Mouse (Mus musculus): ENCODE measurements at regions not wholly inside any gene's neighbourhood (a gene's known extent, or its start where the extent isn't known, plus 50 kb on each side); places are given as distances from the start of the nearest gene placed in this dataset.

- Histone ChIP-seq H3K9ac (replicated peaks; ENCODE audit: low read length) (no peak overlapping the region), H3K4me3 (ENCODE audit: low read depth, low read length) (no peak overlapping the region), H3K4me1 (ENCODE audit: control insufficient read depth, insufficient read depth, low read length) (0 out of 2 replicates have a peak, but pooled peaks cover 2% of the 10 kb centered on the region), H3K4me2 (ENCODE audit: low read depth, low read length) (no peak overlapping the region), H3K36me3 (replicated peaks; ENCODE audit: control insufficient read depth, insufficient read depth, low read depth, low read length) (no peaks in the 10 kb centered on the region), H3K27me3 (ENCODE audit: control insufficient read depth, insufficient read depth, low read length) (no peaks in the 10 kb centered on the region), H3K27ac (replicated peaks; ENCODE audit: low read depth, low read length) (no peak overlapping the region), H3K9me3 (replicated peaks; ENCODE audit: control insufficient read depth, low read length) (no peaks in the 10 kb centered on the region)
- DNase-seq (ENCODE audit: low spot score) (peak; percentile 44), ATAC-seq (replicated peaks; ENCODE audit: insufficient number of reproducible peaks, low FRiP score, low TSS enrichment, low read depth) (no peak)
- 59% methylated on average over 11 of the region's 11 CpGs for WGBS
Observed at GRCm38 (mm10) chr8:26501814-26502572, 382.7 kb downstream of the Gm45692 start.

GRCm38 (mm10) chr8:26502772-26503171 lies 383.4 kb downstream of the Gm45692 start:
- DNase-seq (ENCODE audit: low spot score) (no peak), ATAC-seq (replicated peaks; ENCODE audit: insufficient number of reproducible peaks, low FRiP score, low TSS enrichment, low read depth) (no peak)
- Histone ChIP-seq H3K36me3 (replicated peaks; ENCODE audit: control insufficient read depth, insufficient read depth, low read depth, low read length) (no peaks in the 10 kb centered on the region), H3K9ac (replicated peaks; ENCODE audit: low read length) (no peak overlapping the region), H3K4me2 (ENCODE audit: low read depth, low read length) (no peak overlapping the region), H3K27me3 (ENCODE audit: control insufficient read depth, insufficient read depth, low read length) (no peaks in the 10 kb centered on the region), H3K9me3 (replicated peaks; ENCODE audit: control insufficient read depth, low read length) (no peaks in the 10 kb centered on the region), H3K4me1 (ENCODE audit: control insufficient read depth, insufficient read depth, low read length) (0 out of 2 replicates have a peak, but pooled peaks cover 2% of the 10 kb centered on the region), H3K27ac (replicated peaks; ENCODE audit: low read depth, low read length) (no peak overlapping the region), H3K4me3 (ENCODE audit: low read depth, low read length) (no peak overlapping the region)
- WGBS, result 48% methylated on average over 4 of the region's 4 CpGs

DNA sequence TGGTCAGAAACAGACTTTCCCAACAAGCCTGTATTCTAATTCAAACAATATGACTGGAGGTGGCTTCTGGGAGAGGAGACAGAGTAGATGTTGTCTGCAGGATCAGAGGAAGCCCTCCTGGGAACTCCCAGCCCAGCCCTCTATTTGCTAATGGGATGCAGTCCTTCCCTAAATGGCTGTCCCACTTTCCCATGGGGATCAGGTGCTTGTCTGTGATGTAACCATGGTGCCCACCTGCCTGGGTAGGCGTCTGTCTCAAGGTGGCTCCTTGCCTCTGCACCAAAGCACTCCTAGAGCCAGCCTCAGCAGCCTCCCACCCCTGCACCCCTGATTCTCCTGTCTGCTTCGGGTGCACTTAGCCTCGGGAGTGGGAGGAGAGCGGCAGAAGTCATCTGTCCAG lies 384.6 kb downstream of the Gm45692 start:
- Histone ChIP-seq H3K9me3 (replicated peaks; ENCODE audit: control insufficient read depth, low read length) (no peaks in the 10 kb centered on the region), H3K27me3 (ENCODE audit: control insufficient read depth, insufficient read depth, low read length) (no peaks in the 10 kb centered on the region), H3K4me1 (ENCODE audit: control insufficient read depth, insufficient read depth, low read length) (0 out of 2 replicates have a peak, but pooled peaks cover 2% of the 10 kb centered on the region), H3K27ac (replicated peaks; ENCODE audit: low read depth, low read length) (no peak overlapping the region), H3K36me3 (replicated peaks; ENCODE audit: control insufficient read depth, insufficient read depth, low read depth, low read length) (no peaks in the 10 kb centered on the region), H3K4me3 (ENCODE audit: low read depth, low read length) (no peak overlapping the region), H3K9ac (replicated peaks; ENCODE audit: low read length) (no peak overlapping the region), H3K4me2 (ENCODE audit: low read depth, low read length) (no peak overlapping the region)
- 62% methylated on average over 4 of the region's 4 CpGs for WGBS
- no peak for ATAC-seq (replicated peaks; ENCODE audit: insufficient number of reproducible peaks, low FRiP score, low TSS enrichment, low read depth)
- DNase-seq (ENCODE audit: low spot score), result no peak

DNA sequence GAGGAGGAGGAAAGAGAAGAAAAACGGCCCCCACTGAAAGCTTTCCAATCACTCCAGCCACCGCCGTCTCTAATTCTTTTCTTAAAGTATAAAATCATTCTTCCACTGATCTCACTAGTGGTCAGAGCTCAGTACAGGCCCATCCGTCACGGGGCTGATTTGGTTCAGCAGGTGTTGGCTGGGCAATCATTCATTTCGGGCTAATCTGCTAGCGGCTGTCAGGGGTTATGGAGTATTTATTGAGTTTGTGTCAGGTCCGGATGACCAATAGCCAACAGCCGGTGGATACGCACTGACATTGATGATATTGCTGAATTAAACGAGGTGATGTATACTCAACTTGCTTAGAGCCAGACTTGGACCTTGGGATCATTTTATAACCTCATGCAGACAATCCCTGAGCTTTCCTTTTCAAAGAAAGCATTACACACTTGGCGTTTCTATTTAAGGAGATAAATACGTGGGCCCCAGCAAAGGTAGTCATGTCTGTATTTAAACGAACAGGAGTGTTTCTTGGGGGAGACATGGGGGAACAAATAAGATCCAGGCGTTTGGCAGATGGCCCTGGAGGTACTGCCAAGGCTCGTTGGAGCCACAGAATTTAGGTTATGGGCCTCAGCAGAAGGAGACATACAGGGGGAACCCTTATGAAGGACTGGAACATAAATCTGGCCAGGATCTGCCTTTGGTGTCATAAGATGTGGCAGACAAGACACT lies 385.1 kb downstream of the Gm45692 start:
- Histone ChIP-seq H3K4me3 (ENCODE audit: low read depth, low read length) (no peak overlapping the region), H3K27ac (replicated peaks; ENCODE audit: low read depth, low read length) (no peak overlapping the region), H3K9ac (replicated peaks; ENCODE audit: low read length) (no peak overlapping the region), H3K4me2 (ENCODE audit: low read depth, low read length) (no peak overlapping the region), H3K27me3 (ENCODE audit: control insufficient read depth, insufficient read depth, low read length) (no peaks in the 10 kb centered on the region), H3K4me1 (ENCODE audit: control insufficient read depth, insufficient read depth, low read length) (0 out of 2 replicates have a peak, but pooled peaks cover 2% of the 10 kb centered on the region), H3K36me3 (replicated peaks; ENCODE audit: control insufficient read depth, insufficient read depth, low read depth, low read length) (no peaks in the 10 kb centered on the region), H3K9me3 (replicated peaks; ENCODE audit: control insufficient read depth, low read length) (no peaks in the 10 kb centered on the region)
- WGBS, result 77% methylated on average over 16 of the region's 16 CpGs
- ATAC-seq (replicated peaks; ENCODE audit: insufficient number of reproducible peaks, low FRiP score, low TSS enrichment, low read depth) (no peak), DNase-seq (ENCODE audit: low spot score) (no peak)

- no peaks in the 10 kb centered on the region for H3K36me3 ChIP-seq (replicated peaks; ENCODE audit: control insufficient read depth, insufficient read depth, low read depth, low read length)
- ATAC-seq (replicated peaks; ENCODE audit: insufficient number of reproducible peaks, low FRiP score, low TSS enrichment, low read depth) (no peak), DNase-seq (ENCODE audit: low spot score) (no peak)
- H3K9me3 ChIP-seq (replicated peaks; ENCODE audit: control insufficient read depth, low read length), result no peaks in the 10 kb centered on the region
- no peak overlapping the region for H3K4me2 ChIP-seq (ENCODE audit: low read depth, low read length)
- no peak overlapping the region for H3K4me3 ChIP-seq (ENCODE audit: low read depth, low read length)
- no peak overlapping the region for H3K27ac ChIP-seq (replicated peaks; ENCODE audit: low read depth, low read length)
- no peaks in the 10 kb centered on the region for H3K27me3 ChIP-seq (ENCODE audit: control insufficient read depth, insufficient read depth, low read length)
- H3K9ac ChIP-seq (replicated peaks; ENCODE audit: low read length), result no peak overlapping the region
- WGBS, result 73% methylated on average over 12 of the region's 12 CpGs
- H3K4me1 ChIP-seq (ENCODE audit: control insufficient read depth, insufficient read depth, low read length), result 0 out of 2 replicates have a peak, but pooled peaks cover 2% of the 10 kb centered on the region
Observed at GRCm38 (mm10) chr8:26507611-26508070, 388.3 kb downstream of the Gm45692 start.

DNA sequence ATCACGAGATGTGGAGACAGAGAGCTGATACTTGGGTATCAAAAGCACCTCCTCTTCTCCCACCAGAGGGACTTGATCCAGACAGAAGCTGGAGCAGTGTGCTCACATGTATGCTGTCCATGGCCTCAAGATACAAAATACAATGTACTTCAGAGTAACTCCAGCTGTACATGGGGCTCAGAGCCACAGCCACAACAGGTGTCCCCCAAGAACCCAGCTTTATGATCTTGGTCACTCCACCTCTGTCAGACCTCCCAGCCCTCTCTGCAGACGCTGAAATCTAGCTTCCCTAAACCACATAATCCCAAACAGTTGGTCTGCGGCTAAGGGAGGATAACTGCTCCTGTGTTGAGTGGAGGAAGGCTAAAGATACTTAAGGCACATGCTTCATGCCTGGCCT lies 389.9 kb downstream of the Gm45692 start:
- WGBS, result 63% methylated on average over 3 of the region's 3 CpGs
- ATAC-seq (replicated peaks; ENCODE audit: insufficient number of reproducible peaks, low FRiP score, low TSS enrichment, low read depth) (no peak), DNase-seq (ENCODE audit: low spot score) (no peak)
- Histone ChIP-seq H3K4me3 (ENCODE audit: low read depth, low read length) (no peak overlapping the region), H3K9ac (replicated peaks; ENCODE audit: low read length) (no peak overlapping the region), H3K27ac (replicated peaks; ENCODE audit: low read depth, low read length) (no peak overlapping the region), H3K27me3 (ENCODE audit: control insufficient read depth, insufficient read depth, low read length) (no peaks in the 10 kb centered on the region), H3K4me1 (ENCODE audit: control insufficient read depth, insufficient read depth, low read length) (no peaks in the 10 kb centered on the region), H3K9me3 (replicated peaks; ENCODE audit: control insufficient read depth, low read length) (no peaks in the 10 kb centered on the region), H3K36me3 (replicated peaks; ENCODE audit: control insufficient read depth, insufficient read depth, low read depth, low read length) (no peaks in the 10 kb centered on the region), H3K4me2 (ENCODE audit: low read depth, low read length) (no peak overlapping the region)

DNA sequence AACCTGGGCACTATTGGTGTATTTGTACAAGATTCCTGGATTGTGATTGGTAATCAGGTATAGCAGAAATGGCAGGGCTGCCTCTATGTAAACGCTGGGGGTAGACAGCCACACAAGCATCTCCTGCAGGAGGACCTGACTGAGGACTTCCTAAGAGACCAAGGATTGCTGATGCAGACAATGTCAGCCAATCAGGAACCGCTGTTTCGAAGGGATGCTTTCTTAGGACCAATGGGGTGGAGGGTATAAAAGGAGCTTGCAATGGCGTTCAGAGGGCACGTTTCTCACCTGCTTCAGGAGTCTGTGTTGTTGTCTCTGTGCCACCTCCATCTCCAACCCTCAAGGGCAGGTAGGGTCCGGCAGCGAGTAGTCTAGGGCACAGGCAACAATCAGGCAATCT lies 393.7 kb downstream of the Gm45692 start:
- no peaks in the 10 kb centered on the region for H3K9me3 ChIP-seq (replicated peaks; ENCODE audit: control insufficient read depth, low read length)
- DNase-seq (ENCODE audit: low spot score) (no peak), ATAC-seq (replicated peaks; ENCODE audit: insufficient number of reproducible peaks, low FRiP score, low TSS enrichment, low read depth) (no peak)
- H3K9ac ChIP-seq (replicated peaks; ENCODE audit: low read length), result no peak overlapping the region
- H3K36me3 ChIP-seq (replicated peaks; ENCODE audit: control insufficient read depth, insufficient read depth, low read depth, low read length), result no peaks in the 10 kb centered on the region
- H3K27me3 ChIP-seq (ENCODE audit: control insufficient read depth, insufficient read depth, low read length), result no peaks in the 10 kb centered on the region
- WGBS, result 83% methylated on average over 7 of the region's 7 CpGs
- no peak overlapping the region for H3K27ac ChIP-seq (replicated peaks; ENCODE audit: low read depth, low read length)
- no peak overlapping the region for H3K4me2 ChIP-seq (ENCODE audit: low read depth, low read length)
- H3K4me3 ChIP-seq (ENCODE audit: low read depth, low read length), result no peak overlapping the region
- no peaks in the 10 kb centered on the region for H3K4me1 ChIP-seq (ENCODE audit: control insufficient read depth, insufficient read depth, low read length)

DNA sequence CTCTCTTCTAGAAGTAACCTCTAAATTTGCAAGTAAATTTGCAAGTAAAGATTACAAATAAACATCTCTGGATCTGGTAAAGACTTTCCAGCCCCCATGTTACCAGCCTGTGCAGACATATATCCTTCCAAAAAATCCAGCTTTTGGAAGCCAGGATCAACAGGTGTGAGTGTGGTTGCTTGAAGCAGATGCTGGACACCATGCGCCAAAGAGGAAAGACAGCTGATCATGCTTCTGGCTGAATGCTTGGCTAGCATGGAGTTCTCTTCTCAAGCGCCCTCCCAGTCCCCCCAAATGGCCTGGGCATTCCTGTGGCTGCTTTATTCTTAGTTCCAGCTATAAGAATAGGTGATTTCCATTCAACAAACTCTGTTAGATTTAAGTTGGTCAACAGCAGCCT lies 404.9 kb downstream of the Gm45692 start:
- H3K36me3 ChIP-seq (replicated peaks; ENCODE audit: control insufficient read depth, insufficient read depth, low read depth, low read length), result no peaks in the 10 kb centered on the region
- H3K27me3 ChIP-seq (ENCODE audit: control insufficient read depth, insufficient read depth, low read length), result no peaks in the 10 kb centered on the region
- no peak overlapping the region for H3K9ac ChIP-seq (replicated peaks; ENCODE audit: low read length)
- no peaks in the 10 kb centered on the region; the same call in 1 of the 2 replicates for H3K4me1 ChIP-seq (ENCODE audit: control insufficient read depth, insufficient read depth, low read length)
- no peak overlapping the region for H3K4me2 ChIP-seq (ENCODE audit: low read depth, low read length)
- DNase-seq (ENCODE audit: low spot score) (no peak), ATAC-seq (replicated peaks; ENCODE audit: insufficient number of reproducible peaks, low FRiP score, low TSS enrichment, low read depth) (no peak)
- H3K27ac ChIP-seq (replicated peaks; ENCODE audit: low read depth, low read length), result no peak overlapping the region
- 89% methylated on average over 2 of the region's 2 CpGs for WGBS
- no peaks in the 10 kb centered on the region for H3K9me3 ChIP-seq (replicated peaks; ENCODE audit: control insufficient read depth, low read length)
- H3K4me3 ChIP-seq (ENCODE audit: low read depth, low read length), result no peak overlapping the region

All from embryonic facial prominence, embryonic 11.5 days (tissue).